Mouse (Mus musculus): Measurements from ENCODE around the gene Psmd9. TPM values are rescaled to one million over a fixed set of nuclear protein-coding genes. Genes with fewer than 3 reads are reported as not detected.
A peak's percentile ranks its signal among the peaks of the same experiment; 100 is the strongest.

Psmd9 gene
- polyA plus RNA-seq, 1 experiment from 2014 or later: 73.5 TPM

DNA sequence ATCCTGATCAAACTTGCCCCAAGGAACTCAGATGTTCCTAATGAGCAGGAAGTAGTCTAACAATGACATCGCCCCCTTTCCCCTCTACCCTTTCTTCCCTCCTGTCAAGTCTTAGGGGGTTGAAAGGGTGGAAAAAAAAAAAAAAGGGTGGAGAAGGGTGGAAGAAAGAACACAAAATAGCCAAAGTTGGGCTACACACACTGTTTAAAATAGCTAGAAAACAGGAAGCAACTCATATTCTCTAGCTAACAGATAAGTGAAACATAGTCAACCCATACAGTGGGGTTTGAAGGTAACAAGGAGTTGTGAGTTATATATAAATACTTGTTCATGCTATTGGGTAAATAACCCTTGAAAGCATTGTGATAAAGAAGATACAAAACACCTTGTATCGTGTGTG is 63.0 kb downstream of the Psmd9 start:
- Histone ChIP-seq H3K27me3 (ENCODE audit: control insufficient read depth, insufficient read depth, low read length) (no peaks in the 10 kb centered on the region), H3K27ac (ENCODE audit: low read depth, low read length) (no peak overlapping the region), H3K9ac (ENCODE audit: low read depth, low read length) (no peak overlapping the region), H3K4me3 (ENCODE audit: low read depth, low read length) (no peak overlapping the region), H3K36me3 (ENCODE audit: control insufficient read depth, insufficient read depth, low read length) (no peaks in the 10 kb centered on the region), H3K4me1 (replicated peaks; ENCODE audit: control insufficient read depth, insufficient read depth, low read length) (no peaks in the 10 kb centered on the region), H3K4me2 (replicated peaks; ENCODE audit: low read depth, low read length) (no peak overlapping the region), H3K9me3 (ENCODE audit: control insufficient read depth, low read length) (no peaks in the 10 kb centered on the region)
- ATAC-seq (ENCODE audit: low FRiP score): no peak
- WGBS: 93% methylated on average over 2 of the region's 2 CpGs
- DNase-seq (ENCODE audit: low spot score): no peak

DNA sequence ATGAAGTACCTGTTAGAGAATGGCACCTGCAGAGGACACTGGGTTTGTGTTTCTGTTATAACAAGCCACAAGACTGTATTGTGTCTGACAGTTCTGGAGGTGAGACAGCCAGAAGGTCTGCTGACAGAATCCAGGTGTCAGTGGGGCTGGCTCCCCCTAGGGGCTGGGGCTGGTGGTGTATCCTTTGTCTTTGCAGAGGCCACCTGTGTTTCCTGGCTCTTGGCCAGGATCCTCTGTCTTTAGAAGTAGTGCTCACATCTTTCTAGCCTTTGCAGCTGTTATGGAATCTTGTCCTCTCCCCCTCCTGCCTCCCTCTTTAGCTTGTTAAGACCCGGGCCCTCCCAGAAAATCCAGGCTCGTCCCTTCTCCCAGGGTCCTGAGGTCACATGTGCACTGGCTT is 66.5 kb downstream of the Psmd9 start:
- no peak overlapping the region for H3K4me2 ChIP-seq (replicated peaks; ENCODE audit: low read depth, low read length)
- no peak overlapping the region for H3K27ac ChIP-seq (ENCODE audit: low read depth, low read length)
- ATAC-seq (ENCODE audit: low FRiP score): no peak
- 74% methylated on average over 2 of the region's 2 CpGs for WGBS
- no peaks in the 10 kb centered on the region for H3K9me3 ChIP-seq (ENCODE audit: control insufficient read depth, low read length)
- H3K36me3 ChIP-seq (ENCODE audit: control insufficient read depth, insufficient read depth, low read length): no peaks in the 10 kb centered on the region
- no peak overlapping the region for H3K4me3 ChIP-seq (ENCODE audit: low read depth, low read length)
- DNase-seq (ENCODE audit: low spot score): peak; percentile 48
- H3K4me1 ChIP-seq (replicated peaks; ENCODE audit: control insufficient read depth, insufficient read depth, low read length): no peaks in the 10 kb centered on the region
- no peak overlapping the region for H3K9ac ChIP-seq (ENCODE audit: low read depth, low read length)
- H3K27me3 ChIP-seq (ENCODE audit: control insufficient read depth, insufficient read depth, low read length): no peaks in the 10 kb centered on the region

DNA sequence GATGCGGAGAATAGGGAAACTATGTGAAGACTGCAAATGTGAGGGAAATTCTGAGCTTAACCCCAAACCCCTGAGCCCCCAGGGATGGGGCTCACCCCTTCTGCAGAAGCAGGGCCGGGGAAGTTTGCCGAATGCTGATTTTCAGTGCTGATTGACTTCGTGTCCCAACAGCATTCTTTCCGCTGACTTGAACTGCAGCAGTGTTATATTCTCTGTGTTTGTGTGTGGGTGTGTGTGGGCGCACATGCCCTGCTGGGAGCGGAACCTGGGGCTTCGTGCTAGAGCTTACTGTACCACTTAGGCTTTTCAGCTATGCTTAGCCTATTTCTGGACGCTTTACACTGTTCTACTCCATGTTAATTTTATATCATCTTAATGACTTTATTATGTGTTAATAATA is 67.2 kb downstream of the Psmd9 start:
- WGBS: 92% methylated on average over 9 of the region's 9 CpGs
- DNase-seq (ENCODE audit: low spot score) (no peak), ATAC-seq (ENCODE audit: low FRiP score) (no peak)
- Histone ChIP-seq H3K9me3 (ENCODE audit: control insufficient read depth, low read length) (no peaks in the 10 kb centered on the region), H3K27me3 (ENCODE audit: control insufficient read depth, insufficient read depth, low read length) (no peaks in the 10 kb centered on the region), H3K9ac (ENCODE audit: low read depth, low read length) (no peak overlapping the region), H3K27ac (ENCODE audit: low read depth, low read length) (no peak overlapping the region), H3K4me1 (replicated peaks; ENCODE audit: control insufficient read depth, insufficient read depth, low read length) (no peaks in the 10 kb centered on the region), H3K36me3 (ENCODE audit: control insufficient read depth, insufficient read depth, low read length) (no peaks in the 10 kb centered on the region), H3K4me2 (replicated peaks; ENCODE audit: low read depth, low read length) (no peak overlapping the region), H3K4me3 (ENCODE audit: low read depth, low read length) (no peak overlapping the region)

DNA sequence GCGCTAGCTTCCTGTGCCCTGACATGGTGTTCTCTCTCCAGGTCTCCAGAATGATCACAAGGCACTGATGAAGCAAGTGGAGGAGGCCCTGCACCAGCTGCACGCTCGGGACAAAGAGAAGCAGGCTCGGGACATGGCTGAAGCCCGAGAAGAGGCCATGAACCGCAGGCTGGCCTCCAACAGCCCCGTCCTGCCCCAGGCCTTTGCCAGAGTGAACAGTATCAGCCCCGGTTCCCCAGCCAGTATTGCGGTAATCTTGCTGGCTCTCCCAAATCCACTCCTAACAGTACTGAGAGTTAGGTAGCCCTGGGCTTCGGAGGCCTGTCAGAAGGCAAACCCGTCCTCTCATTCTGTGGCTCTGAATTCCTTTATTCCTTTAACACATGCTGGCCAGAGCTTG is 70.3 kb downstream of the Psmd9 start:
- Histone ChIP-seq H3K9me3 (ENCODE audit: control insufficient read depth, low read length) (no peaks in the 10 kb centered on the region), H3K4me3 (ENCODE audit: low read depth, low read length) (no peak overlapping the region), H3K27ac (ENCODE audit: low read depth, low read length) (no peak overlapping the region), H3K36me3 (ENCODE audit: control insufficient read depth, insufficient read depth, low read length) (no peaks in the 10 kb centered on the region), H3K27me3 (ENCODE audit: control insufficient read depth, insufficient read depth, low read length) (no peaks in the 10 kb centered on the region), H3K4me1 (replicated peaks; ENCODE audit: control insufficient read depth, insufficient read depth, low read length) (no peaks in the 10 kb centered on the region), H3K9ac (ENCODE audit: low read depth, low read length) (no peak overlapping the region), H3K4me2 (replicated peaks; ENCODE audit: low read depth, low read length) (no peak overlapping the region)
- 95% methylated on average over 11 of the region's 11 CpGs for WGBS
- ATAC-seq (ENCODE audit: low FRiP score) (no peak), DNase-seq (ENCODE audit: low spot score) (no peak)

DNA sequence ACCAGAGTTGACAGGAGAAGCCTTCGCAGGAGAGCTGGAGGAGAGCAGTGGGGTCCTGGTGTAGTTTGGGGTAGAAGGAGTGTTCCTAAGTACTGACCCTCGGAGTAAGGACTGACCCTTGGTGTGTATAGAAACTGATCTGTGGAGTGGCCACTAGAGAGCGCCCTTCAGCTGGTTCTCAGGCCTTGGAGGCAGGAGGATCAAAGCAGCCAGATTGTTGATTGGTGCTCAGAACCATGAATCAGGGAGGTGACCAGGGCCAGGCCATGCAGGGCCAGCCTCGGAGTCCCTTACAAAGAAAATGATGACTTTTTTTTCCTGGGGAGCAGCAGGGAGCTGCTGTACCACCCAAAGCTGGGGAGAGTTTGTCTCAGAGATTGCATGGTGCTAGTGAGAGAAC is 76.3 kb downstream of the Psmd9 start:
- Histone ChIP-seq H3K4me1 (replicated peaks; ENCODE audit: control insufficient read depth, insufficient read depth, low read length) (no peaks in the 10 kb centered on the region), H3K4me3 (ENCODE audit: low read depth, low read length) (no peak overlapping the region), H3K4me2 (replicated peaks; ENCODE audit: low read depth, low read length) (no peak overlapping the region), H3K9ac (ENCODE audit: low read depth, low read length) (no peak overlapping the region), H3K27ac (ENCODE audit: low read depth, low read length) (no peak overlapping the region), H3K36me3 (ENCODE audit: control insufficient read depth, insufficient read depth, low read length) (no peaks in the 10 kb centered on the region), H3K27me3 (ENCODE audit: control insufficient read depth, insufficient read depth, low read length) (no peaks in the 10 kb centered on the region), H3K9me3 (ENCODE audit: control insufficient read depth, low read length) (no peaks in the 10 kb centered on the region)
- WGBS: 21% methylated on average over 4 of the region's 4 CpGs
- ATAC-seq (ENCODE audit: low FRiP score) (0 out of 2 replicates have a peak, but pooled peaks have one; percentile 12), DNase-seq (ENCODE audit: low spot score) (peak; percentile 77)

DNA sequence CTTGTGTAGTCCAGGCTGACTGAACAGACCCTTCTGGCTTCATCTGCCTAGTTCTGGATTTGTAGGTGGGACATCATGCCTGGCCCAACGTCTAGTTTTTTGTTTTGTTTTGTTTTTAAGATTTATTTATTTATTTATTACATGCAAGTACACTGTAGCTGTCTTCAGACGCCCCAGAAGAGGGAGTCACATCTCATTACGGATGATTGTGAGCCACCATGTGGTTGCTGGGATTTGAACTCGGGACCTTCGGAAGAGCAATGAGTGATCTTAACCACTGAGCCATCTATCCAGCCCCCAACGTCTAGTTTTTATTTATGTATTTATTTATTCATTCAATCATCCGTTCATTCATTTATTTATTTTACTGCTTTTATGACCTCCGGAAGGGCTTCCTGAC is 82.2 kb downstream of the Psmd9 start:
- H3K27ac ChIP-seq (ENCODE audit: low read depth, low read length): no peak overlapping the region
- ATAC-seq (ENCODE audit: low FRiP score) (no peak), DNase-seq (ENCODE audit: low spot score) (no peak)
- H3K36me3 ChIP-seq (ENCODE audit: control insufficient read depth, insufficient read depth, low read length): no peaks in the 10 kb centered on the region
- 71% methylated on average over 8 of the region's 8 CpGs for WGBS
- no peak overlapping the region for H3K9ac ChIP-seq (ENCODE audit: low read depth, low read length)
- H3K4me3 ChIP-seq (ENCODE audit: low read depth, low read length): no peak overlapping the region
- no peaks in the 10 kb centered on the region for H3K27me3 ChIP-seq (ENCODE audit: control insufficient read depth, insufficient read depth, low read length)
- H3K4me2 ChIP-seq (replicated peaks; ENCODE audit: low read depth, low read length): no peak overlapping the region
- no peaks in the 10 kb centered on the region for H3K9me3 ChIP-seq (ENCODE audit: control insufficient read depth, low read length)
- H3K4me1 ChIP-seq (replicated peaks; ENCODE audit: control insufficient read depth, insufficient read depth, low read length): 0 out of 2 replicates have a peak, but pooled peaks cover 2% of the 10 kb centered on the region

DNA sequence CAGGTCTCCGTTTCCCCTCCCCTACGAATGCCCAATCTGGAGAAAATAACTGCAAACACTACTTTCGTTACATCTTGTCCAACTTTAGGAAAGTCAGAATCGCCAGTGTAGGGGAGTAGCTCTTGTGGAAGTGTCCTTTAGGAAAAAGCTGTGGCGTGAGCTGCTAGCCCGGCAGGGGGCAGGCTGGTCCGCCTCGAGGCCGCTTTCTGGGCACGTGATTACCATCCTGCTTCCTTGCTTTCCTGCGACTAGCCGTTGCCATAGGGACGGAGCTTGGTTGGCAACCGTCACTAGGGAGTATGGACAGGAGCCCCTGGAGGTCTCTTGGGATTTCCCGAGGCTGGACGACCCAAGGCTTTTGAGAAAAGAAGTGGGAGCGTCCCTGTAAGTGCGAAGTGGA is 82.6 kb downstream of the Psmd9 start, which contains the start of gene Wdr66:
Gene Wdr66, plus strand, starts transcription at position 269 of the 400 bp plus-strand sequence.
- Histone ChIP-seq H3K36me3 (ENCODE audit: control insufficient read depth, insufficient read depth, low read length) (no peaks in the 10 kb centered on the region), H3K27me3 (ENCODE audit: control insufficient read depth, insufficient read depth, low read length) (no peaks in the 10 kb centered on the region), H3K4me1 (replicated peaks; ENCODE audit: control insufficient read depth, insufficient read depth, low read length) (0 out of 2 replicates have a peak, but pooled peaks cover 2% of the 10 kb centered on the region), H3K9ac (ENCODE audit: low read depth, low read length) (no peak within 1 kb of the TSS), H3K4me3 (ENCODE audit: low read depth, low read length) (no peak within 1 kb of the TSS), H3K27ac (ENCODE audit: low read depth, low read length) (no peak within 1 kb of the TSS), H3K4me2 (replicated peaks; ENCODE audit: low read depth, low read length) (peak within 1 kb of the TSS; percentile 33), H3K9me3 (ENCODE audit: control insufficient read depth, low read length) (no peaks in the 10 kb centered on the region)
- 4% methylated on average over 18 of the region's 18 CpGs for WGBS
- peak; percentile 88 for ATAC-seq (ENCODE audit: low FRiP score)
- DNase-seq (ENCODE audit: low spot score): peak; percentile 95

DNA sequence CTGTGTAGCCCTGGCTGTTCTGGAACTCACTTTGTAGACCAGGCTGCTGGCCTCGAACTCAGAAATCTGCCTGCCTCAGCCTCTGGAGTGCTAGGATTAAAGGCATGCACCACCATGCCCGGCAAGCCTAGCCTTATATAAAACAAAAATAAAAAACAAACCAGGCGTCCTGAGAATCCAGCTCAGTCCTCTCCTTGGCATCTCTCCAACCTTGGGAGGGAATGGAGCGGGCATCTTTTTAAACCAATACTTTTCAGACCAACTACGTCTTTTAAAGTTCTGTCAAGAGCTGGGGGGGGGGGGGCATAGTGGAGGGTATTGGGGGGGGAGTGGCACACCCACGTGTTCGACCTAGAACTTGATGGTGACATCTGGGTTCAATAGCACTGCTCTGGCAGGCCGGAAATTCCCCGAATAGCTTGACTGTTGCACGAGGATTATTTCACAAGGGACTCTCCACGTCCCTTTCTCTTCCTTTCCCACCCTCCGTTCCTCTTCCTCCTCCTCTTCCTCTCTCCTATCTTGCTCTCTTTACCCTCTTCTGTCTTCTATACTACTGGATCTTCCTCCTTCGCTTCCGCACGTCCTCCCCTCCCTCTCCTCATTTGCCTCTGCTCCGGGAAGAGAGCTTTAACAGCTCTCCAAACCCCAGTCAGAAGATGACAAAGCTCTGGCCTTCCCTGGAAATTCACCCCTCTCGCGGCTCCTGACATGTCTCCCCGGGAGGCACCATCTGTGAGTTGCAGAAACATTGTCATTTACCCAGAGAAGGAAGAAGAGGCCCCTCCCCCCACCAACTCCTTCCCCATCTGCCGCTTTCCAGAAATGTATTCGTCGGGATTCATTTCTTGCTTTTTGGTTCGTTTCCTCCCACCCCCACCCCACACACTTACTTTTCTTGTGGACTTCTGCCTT is 87.9 kb downstream of the Psmd9 start:
- WGBS: 35% methylated on average over 23 of the region's 23 CpGs
- H3K4me2 ChIP-seq (replicated peaks; ENCODE audit: low read depth, low read length): peak overlapping the region; percentile 18; the same call in 1 of the 2 replicates

DNA sequence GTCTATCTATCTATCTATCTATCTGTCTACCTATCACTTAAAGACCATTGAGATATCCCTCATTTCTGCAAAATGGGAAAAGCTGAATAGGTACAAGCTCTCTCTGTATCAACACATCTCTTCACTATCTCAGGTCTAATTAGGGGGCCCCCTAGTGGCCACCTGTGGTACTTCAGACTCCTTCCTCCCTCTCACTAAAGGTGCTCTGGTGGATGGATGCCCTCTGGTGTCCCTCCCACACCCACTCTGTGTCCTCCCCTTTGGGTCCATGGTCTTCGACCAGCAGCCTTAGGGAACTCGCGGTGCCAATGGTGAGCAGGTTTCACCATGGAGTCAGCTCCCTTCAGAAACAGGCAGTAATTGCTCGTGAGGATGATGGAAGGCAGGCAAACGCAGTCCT is 89.8 kb downstream of the Psmd9 start:
- Histone ChIP-seq H3K4me2 (replicated peaks; ENCODE audit: low read depth, low read length) (no peak overlapping the region), H3K9ac (ENCODE audit: low read depth, low read length) (no peak overlapping the region), H3K36me3 (ENCODE audit: control insufficient read depth, insufficient read depth, low read length) (no peaks in the 10 kb centered on the region), H3K4me3 (ENCODE audit: low read depth, low read length) (no peak overlapping the region), H3K27ac (ENCODE audit: low read depth, low read length) (no peak overlapping the region), H3K27me3 (ENCODE audit: control insufficient read depth, insufficient read depth, low read length) (no peaks in the 10 kb centered on the region), H3K9me3 (ENCODE audit: control insufficient read depth, low read length) (no peaks in the 10 kb centered on the region), H3K4me1 (replicated peaks; ENCODE audit: control insufficient read depth, insufficient read depth, low read length) (0 out of 2 replicates have a peak, but pooled peaks cover 5% of the 10 kb centered on the region)
- ATAC-seq (ENCODE audit: low FRiP score): no peak
- DNase-seq (ENCODE audit: low spot score): peak; percentile 64
- 56% methylated on average over 5 of the region's 5 CpGs for WGBS

More for the DNA sequence above, 87.9 kb downstream of the Psmd9 start:
- Histone ChIP-seq H3K4me3 (ENCODE audit: low read depth, low read length) (no peak overlapping the region), H3K36me3 (ENCODE audit: control insufficient read depth, insufficient read depth, low read length) (no peaks in the 10 kb centered on the region), H3K4me1 (replicated peaks; ENCODE audit: control insufficient read depth, insufficient read depth, low read length) (0 out of 2 replicates have a peak, but pooled peaks cover 6% of the 10 kb centered on the region), H3K9ac (ENCODE audit: low read depth, low read length) (no peak overlapping the region), H3K27ac (ENCODE audit: low read depth, low read length) (peak overlapping the region; percentile 71), H3K9me3 (ENCODE audit: control insufficient read depth, low read length) (no peaks in the 10 kb centered on the region), H3K27me3 (ENCODE audit: control insufficient read depth, insufficient read depth, low read length) (no peaks in the 10 kb centered on the region)
- ATAC-seq (ENCODE audit: low FRiP score) (no peak), DNase-seq (ENCODE audit: low spot score) (peak; percentile 70)
